Mouse (Mus musculus): ENCODE results near the gene Treml2. TPM values are rescaled to one million over a fixed set of nuclear protein-coding genes. Genes with fewer than 3 reads are reported as not detected.

The Treml2 gene
- 0.29 TPM for polyA plus RNA-seq (2014; fragmentation: Illumina TruSeq; extraction: RNeasy Lipid Tissue Mini Kit (QIAGEN cat#74804); ENCODE audit: low read depth, low replicate concordance)

DNA sequence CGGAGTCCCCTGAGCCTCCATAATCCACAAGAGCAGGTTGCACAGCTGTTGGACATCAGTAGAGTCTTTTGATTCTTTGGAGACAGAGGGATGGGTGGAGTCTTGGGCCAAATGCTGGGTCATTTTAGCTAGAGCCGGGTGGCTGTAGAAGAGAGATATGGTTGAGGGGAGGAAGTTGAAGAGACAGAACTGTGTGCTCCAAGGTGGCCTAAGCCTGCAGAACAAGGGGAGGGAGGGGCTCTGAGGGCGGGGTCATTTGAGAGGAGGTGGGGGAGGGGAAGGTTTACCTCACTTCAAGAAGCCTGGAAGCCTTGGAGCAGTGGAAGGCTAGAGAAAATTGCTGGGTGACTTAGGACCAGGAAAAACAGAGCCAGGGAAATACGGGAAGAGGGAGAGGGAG, at the start of gene Treml2:
Treml2 (plus strand) TSS at position 296 of the 400 bp plus-strand sequence.

GRCm38 (mm10) chr17:48263741-48264362, 35.4 kb upstream of the Treml2 start, which contains the start of gene Treml4:
Gene Treml4 (plus strand): TSS chr17:48264295.

DNA sequence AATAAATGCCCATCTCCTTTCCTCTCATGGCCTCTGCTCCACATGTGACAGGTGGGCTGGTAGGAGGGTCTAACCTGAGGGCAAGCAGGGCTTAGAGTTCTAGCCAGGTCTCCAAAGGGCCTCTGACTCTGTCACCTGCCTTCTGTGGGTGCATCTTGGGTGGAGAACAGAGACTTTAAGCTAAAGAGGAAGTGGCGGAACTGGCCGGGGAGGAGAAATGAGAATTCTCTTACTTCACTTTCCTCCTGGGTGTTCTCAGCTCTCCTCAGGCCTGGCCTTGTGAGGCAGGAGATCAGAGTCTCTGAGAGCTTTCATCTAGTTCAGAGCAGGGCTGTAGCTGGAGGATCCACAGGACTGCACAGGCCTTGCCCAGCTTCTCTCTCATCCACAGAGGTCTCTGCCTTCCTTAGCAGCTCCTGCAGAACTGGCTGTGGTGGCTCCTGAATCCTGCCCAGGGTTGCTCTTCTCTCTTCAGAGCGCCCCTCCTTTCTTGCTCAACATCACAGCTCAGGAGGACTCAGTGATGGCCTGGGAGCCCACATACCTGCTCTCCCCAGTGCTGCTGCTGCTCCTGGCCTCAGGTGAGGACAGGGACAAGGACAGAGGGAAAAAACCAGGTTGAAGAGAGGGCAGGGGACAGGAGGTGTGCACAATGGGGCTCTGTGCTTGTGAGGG, 16.7 kb downstream of the Treml2 start, which contains the start of gene B430306N03Rik:
B430306N03Rik (plus strand) TSS at position 237 of the 675 bp plus-strand sequence.

DNA sequence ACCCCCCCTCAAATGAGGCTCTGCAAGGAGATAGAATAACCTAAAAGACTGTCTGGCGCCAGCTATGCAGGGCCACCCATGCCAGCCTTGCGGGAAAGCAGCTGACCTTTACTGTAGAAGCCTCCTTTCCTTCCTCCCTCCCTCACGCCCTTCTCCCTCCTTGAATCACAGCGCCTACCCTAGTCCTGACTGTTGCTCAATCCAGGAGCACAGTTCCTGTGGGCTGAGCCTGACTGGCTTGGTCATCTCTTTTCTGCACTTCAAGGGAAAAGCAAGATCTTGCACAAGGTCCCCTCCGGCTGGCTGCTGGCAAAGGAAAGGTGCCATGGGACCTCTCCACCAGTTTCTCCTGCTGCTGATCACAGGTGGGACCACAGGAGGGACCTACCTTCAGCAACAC, 46.9 kb downstream of the Treml2 start, which contains the start of gene Trem2:
Trem2 (plus strand) TSS at position 171 of the 400 bp plus-strand sequence.

DNA sequence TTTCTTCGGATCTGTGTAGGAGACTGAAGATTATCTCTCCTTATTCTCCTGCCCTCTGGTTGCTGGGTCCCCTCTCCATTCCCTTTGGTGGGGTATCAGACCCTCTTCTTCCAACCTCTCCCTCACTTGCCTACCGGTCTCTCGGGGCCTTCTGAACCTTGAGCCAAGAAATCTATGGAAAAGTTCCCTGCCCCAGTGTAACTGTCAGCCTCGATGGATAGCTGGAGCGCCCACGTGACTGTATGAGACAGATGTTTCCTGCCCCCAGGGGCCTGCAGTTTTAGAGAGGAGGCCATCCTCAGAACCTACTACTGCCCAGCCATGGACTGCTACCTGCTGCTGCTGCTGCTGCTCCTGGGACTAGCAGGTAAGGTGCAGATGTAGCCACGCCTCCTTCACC, 60.3 kb downstream of the Treml2 start, which contains the start of gene Treml1:
Treml1 (plus strand) TSS at position 301 of the 400 bp plus-strand sequence.

Other genes starting within 250 kb of the Treml2 start
- not detected for gene 1700067P10Rik, start 210.2 kb upstream of the Treml2 start, polyA plus RNA-seq (2014; fragmentation: Illumina TruSeq; extraction: RNeasy Lipid Tissue Mini Kit (QIAGEN cat#74804); ENCODE audit: low read depth, low replicate concordance)
- not detected for gene 9830107B12Rik, start 153.2 kb upstream of the Treml2 start, polyA plus RNA-seq (2014; fragmentation: Illumina TruSeq; extraction: RNeasy Lipid Tissue Mini Kit (QIAGEN cat#74804); ENCODE audit: low read depth, low replicate concordance)
- not detected for gene A530064D06Rik, start 132.2 kb upstream of the Treml2 start, polyA plus RNA-seq (2014; fragmentation: Illumina TruSeq; extraction: RNeasy Lipid Tissue Mini Kit (QIAGEN cat#74804); ENCODE audit: low read depth, low replicate concordance)
- gene Trem1, start 66.7 kb upstream of the Treml2 start, polyA plus RNA-seq (2014; fragmentation: Illumina TruSeq; extraction: RNeasy Lipid Tissue Mini Kit (QIAGEN cat#74804); ENCODE audit: low read depth, low replicate concordance): 0.52 TPM
- not detected for gene Trem3, start 51.7 kb upstream of the Treml2 start, polyA plus RNA-seq (2014; fragmentation: Illumina TruSeq; extraction: RNeasy Lipid Tissue Mini Kit (QIAGEN cat#74804); ENCODE audit: low read depth, low replicate concordance)
- not detected for gene Treml4, start 35.2 kb upstream of the Treml2 start, polyA plus RNA-seq (2014; fragmentation: Illumina TruSeq; extraction: RNeasy Lipid Tissue Mini Kit (QIAGEN cat#74804); ENCODE audit: low read depth, low replicate concordance)
- not detected for gene B430306N03Rik, start 16.6 kb downstream of the Treml2 start, polyA plus RNA-seq (2014; fragmentation: Illumina TruSeq; extraction: RNeasy Lipid Tissue Mini Kit (QIAGEN cat#74804); ENCODE audit: low read depth, low replicate concordance)
- not detected for gene Trem2, start 46.9 kb downstream of the Treml2 start, polyA plus RNA-seq (2014; fragmentation: Illumina TruSeq; extraction: RNeasy Lipid Tissue Mini Kit (QIAGEN cat#74804); ENCODE audit: low read depth, low replicate concordance)
- gene Treml1, start 60.4 kb downstream of the Treml2 start, polyA plus RNA-seq (2014; fragmentation: Illumina TruSeq; extraction: RNeasy Lipid Tissue Mini Kit (QIAGEN cat#74804); ENCODE audit: low read depth, low replicate concordance): not detected
- 21.8 TPM for gene Nfya, start 110.4 kb downstream of the Treml2 start, polyA plus RNA-seq (2014; fragmentation: Illumina TruSeq; extraction: RNeasy Lipid Tissue Mini Kit (QIAGEN cat#74804); ENCODE audit: low read depth, low replicate concordance)
- gene Oard1, start 110.5 kb downstream of the Treml2 start, polyA plus RNA-seq (2014; fragmentation: Illumina TruSeq; extraction: RNeasy Lipid Tissue Mini Kit (QIAGEN cat#74804); ENCODE audit: low read depth, low replicate concordance): 44.0 TPM
- 2.6 TPM for gene Apobec2, start 133.4 kb downstream of the Treml2 start, polyA plus RNA-seq (2014; fragmentation: Illumina TruSeq; extraction: RNeasy Lipid Tissue Mini Kit (QIAGEN cat#74804); ENCODE audit: low read depth, low replicate concordance)
- not detected for gene Tspo2, start 152.0 kb downstream of the Treml2 start, polyA plus RNA-seq (2014; fragmentation: Illumina TruSeq; extraction: RNeasy Lipid Tissue Mini Kit (QIAGEN cat#74804); ENCODE audit: low read depth, low replicate concordance)
- not detected for gene Unc5cl, start 155.4 kb downstream of the Treml2 start, polyA plus RNA-seq (2014; fragmentation: Illumina TruSeq; extraction: RNeasy Lipid Tissue Mini Kit (QIAGEN cat#74804); ENCODE audit: low read depth, low replicate concordance)